Mouse (Mus musculus) macrophage (primary cell): ENCODE measurements at regions not wholly inside any gene's neighbourhood (a gene's known extent, or its start where the extent isn't known, plus 50 kb on each side); places are given as distances from the start of the nearest gene placed in this dataset.

ENCODE experiments used
- H3K27ac ChIP-seq: fragments of 350-480 bp; formaldehyde crosslinking; 2 replicates; pipeline ENCODE4 v1.9.0; 2021
- H3K36me3 ChIP-seq: fragments of 350-480 bp; formaldehyde crosslinking; 2 replicates; pipeline ENCODE4 v1.9.0; 2021; ENCODE audit errors: inconsistent target
- H3K4me3 ChIP-seq: fragments of 350-480 bp; formaldehyde crosslinking; 2 replicates; pipeline ENCODE4 v1.9.0; 2021; ENCODE audit errors: inconsistent target
- H3K79me2 ChIP-seq: fragments of 350-480 bp; formaldehyde crosslinking; 2 replicates; pipeline ENCODE4 v1.9.0; 2021; ENCODE audit errors: inconsistent target
- WGBS: methylation state at CpG from one replicate; pipeline ENCODE4 v1.1.7; 2026; ENCODE audit warnings: inconsistent platforms; ENCODE audit not compliant: missing documents; 5-methylcytosine and 5-hydroxymethylcytosine counted together

GRCm38 (mm10) chr15:67944330-67945082, 1443.8 kb upstream of the Lrrc6 start:
- no peaks in the 10 kb centered on the region for H3K36me3 ChIP-seq
- no peak overlapping the region for H3K4me3 ChIP-seq
- WGBS: 77% methylated on average over 3 of the region's 3 CpGs
- no peaks in the 10 kb centered on the region for H3K79me2 ChIP-seq
- no peak overlapping the region for H3K27ac ChIP-seq

GRCm38 (mm10) chr15:67943046-67943445, 1442.3 kb upstream of the Lrrc6 start:
- Histone ChIP-seq H3K27ac (no peak overlapping the region), H3K4me3 (no peak overlapping the region), H3K79me2 (no peaks in the 10 kb centered on the region), H3K36me3 (no peaks in the 10 kb centered on the region)

GRCm38 (mm10) chr15:67940510-67940909, 1439.8 kb upstream of the Lrrc6 start:
- 92% methylated on average over 1 of the region's 1 CpGs for WGBS
- no peak overlapping the region for H3K27ac ChIP-seq
- no peaks in the 10 kb centered on the region for H3K79me2 ChIP-seq
- no peak overlapping the region for H3K4me3 ChIP-seq
- no peaks in the 10 kb centered on the region for H3K36me3 ChIP-seq

GRCm38 (mm10) chr15:67924885-67925284, 1424.2 kb upstream of the Lrrc6 start:
- H3K27ac ChIP-seq: no peak overlapping the region
- no peaks in the 10 kb centered on the region for H3K36me3 ChIP-seq
- 88% methylated on average over 2 of the region's 2 CpGs for WGBS
- H3K79me2 ChIP-seq: no peaks in the 10 kb centered on the region
- no peak overlapping the region for H3K4me3 ChIP-seq

- Histone ChIP-seq H3K79me2 (no peaks in the 10 kb centered on the region), H3K36me3 (no peaks in the 10 kb centered on the region)
- 0% methylated on average over 2 of the region's 2 CpGs for WGBS
Measured at GRCm38 (mm10) chr15:67907034-67907433, 1406.3 kb upstream of the Lrrc6 start.

GRCm38 (mm10) chr15:67905279-67905678, 1404.6 kb upstream of the Lrrc6 start:
- no peak overlapping the region for H3K4me3 ChIP-seq
- 19% methylated on average over 1 of the region's 1 CpGs for WGBS
- H3K27ac ChIP-seq: no peak overlapping the region
- H3K79me2 ChIP-seq: no peaks in the 10 kb centered on the region
- H3K36me3 ChIP-seq: no peaks in the 10 kb centered on the region

More at GRCm38 (mm10) chr15:67907034-67907433, 1406.3 kb upstream of the Lrrc6 start:
- Histone ChIP-seq H3K27ac (peak overlapping the region; percentile 27; the same call in 1 of the 2 replicates), H3K4me3 (no peak overlapping the region)

- H3K79me2 ChIP-seq: no peaks in the 10 kb centered on the region
Measured at GRCm38 (mm10) chr15:67904646-67905045, 1403.9 kb upstream of the Lrrc6 start.

GRCm38 (mm10) chr15:67902982-67903381, 1402.3 kb upstream of the Lrrc6 start:
- H3K4me3 ChIP-seq: no peak overlapping the region
- whole genome bisulfite sequencing: 8% methylated on average over 2 of the region's 2 CpGs

More at GRCm38 (mm10) chr15:67904646-67905045, 1403.9 kb upstream of the Lrrc6 start:
- no peak overlapping the region for H3K4me3 ChIP-seq
- no peak overlapping the region for H3K27ac ChIP-seq
- H3K36me3 ChIP-seq: no peaks in the 10 kb centered on the region

GRCm38 (mm10) chr15:67901191-67901601, 1400.5 kb upstream of the Lrrc6 start:
- Histone ChIP-seq H3K79me2 (no peaks in the 10 kb centered on the region), H3K36me3 (no peaks in the 10 kb centered on the region), H3K4me3 (no peak overlapping the region), H3K27ac (no peak overlapping the region)
- WGBS: 92% methylated on average over 6 of the region's 7 CpGs

More at GRCm38 (mm10) chr15:67902982-67903381, 1402.3 kb upstream of the Lrrc6 start:
- Histone ChIP-seq H3K27ac (peak overlapping the region; percentile 64), H3K79me2 (no peaks in the 10 kb centered on the region), H3K36me3 (no peaks in the 10 kb centered on the region)

- Histone ChIP-seq H3K36me3 (no peaks in the 10 kb centered on the region), H3K27ac (no peak overlapping the region), H3K79me2 (no peaks in the 10 kb centered on the region), H3K4me3 (no peak overlapping the region)
- 88% methylated on average over 6 of the region's 6 CpGs for WGBS
Measured at GRCm38 (mm10) chr15:67899772-67900171, 1399.1 kb upstream of the Lrrc6 start.

- no peaks in the 10 kb centered on the region for H3K79me2 ChIP-seq
- no peaks in the 10 kb centered on the region for H3K36me3 ChIP-seq
- H3K4me3 ChIP-seq: no peak overlapping the region
- 87% methylated on average over 3 of the region's 3 CpGs for WGBS
- H3K27ac ChIP-seq: peak overlapping the region; percentile 7; the same call in 1 of the 2 replicates
Measured at GRCm38 (mm10) chr15:67898959-67899403, 1398.3 kb upstream of the Lrrc6 start.

GRCm38 (mm10) chr15:67892066-67892465, 1391.4 kb upstream of the Lrrc6 start:
- 89% methylated on average over 3 of the region's 3 CpGs for WGBS
- Histone ChIP-seq H3K79me2 (no peaks in the 10 kb centered on the region), H3K27ac (no peak overlapping the region), H3K4me3 (no peak overlapping the region), H3K36me3 (no peaks in the 10 kb centered on the region)

- no peaks in the 10 kb centered on the region for H3K79me2 ChIP-seq
- no peaks in the 10 kb centered on the region for H3K36me3 ChIP-seq
- no peak overlapping the region for H3K27ac ChIP-seq
- H3K4me3 ChIP-seq: no peak overlapping the region
- WGBS: 98% methylated on average over 3 of the region's 3 CpGs
Measured at GRCm38 (mm10) chr15:67890612-67891304, 1390.0 kb upstream of the Lrrc6 start.

- Histone ChIP-seq H3K36me3 (no peaks in the 10 kb centered on the region), H3K27ac (no peak overlapping the region), H3K79me2 (no peaks in the 10 kb centered on the region), H3K4me3 (no peak overlapping the region)
Measured at GRCm38 (mm10) chr15:67888548-67888947, 1387.8 kb upstream of the Lrrc6 start.

- Histone ChIP-seq H3K27ac (no peak overlapping the region), H3K4me3 (no peak overlapping the region), H3K36me3 (no peaks in the 10 kb centered on the region), H3K79me2 (no peaks in the 10 kb centered on the region)
- WGBS: 86% methylated on average over 1 of the region's 1 CpGs
Measured at GRCm38 (mm10) chr15:67855291-67855690, 1354.6 kb upstream of the Lrrc6 start.
